Mouse (Mus musculus): ENCODE measurements around the gene Wdr83.

Wdr83 gene

GRCm38 (mm10) chr8:85035165-85035727 is 45.9 kb downstream of the Wdr83 start:
- DNase-seq (ENCODE audit: low spot score) = no peak

GRCm38 (mm10) chr8:85034764-85035163 is 46.3 kb downstream of the Wdr83 start:
- no peak for DNase-seq (ENCODE audit: low spot score)

GRCm38 (mm10) chr8:85033867-85034266 is 47.2 kb downstream of the Wdr83 start:
- no peak for DNase-seq (ENCODE audit: low spot score)

GRCm38 (mm10) chr8:85032622-85033311 is 48.3 kb downstream of the Wdr83 start:
- DNase-seq (ENCODE audit: low spot score) = no peak

- no peak for DNase-seq (ENCODE audit: low spot score)
Observed at GRCm38 (mm10) chr8:85029271-85029670, 51.8 kb downstream of the Wdr83 start.

- DNase-seq (ENCODE audit: low spot score) = no peak
Observed at GRCm38 (mm10) chr8:85027922-85028321, 53.2 kb downstream of the Wdr83 start.

GRCm38 (mm10) chr8:85027516-85027855 is 53.6 kb downstream of the Wdr83 start:
- DNase-seq (ENCODE audit: low spot score) = no peak

- peak; percentile 85 for DNase-seq (ENCODE audit: low spot score)
Observed at GRCm38 (mm10) chr8:85026670-85027515, 54.2 kb downstream of the Wdr83 start, which contains the start of gene Trir. TSS of gene Trir (plus strand) at chr8:85026823.

- DNase-seq (ENCODE audit: low spot score) = no peak
Observed at GRCm38 (mm10) chr8:85025098-85025932, 55.8 kb downstream of the Wdr83 start, which contains the start of gene Asna1. TSS of gene Asna1 (minus strand) at chr8:85025281.
